Mouse (Mus musculus): ENCODE measurements around the gene Rpl37.

DNA sequence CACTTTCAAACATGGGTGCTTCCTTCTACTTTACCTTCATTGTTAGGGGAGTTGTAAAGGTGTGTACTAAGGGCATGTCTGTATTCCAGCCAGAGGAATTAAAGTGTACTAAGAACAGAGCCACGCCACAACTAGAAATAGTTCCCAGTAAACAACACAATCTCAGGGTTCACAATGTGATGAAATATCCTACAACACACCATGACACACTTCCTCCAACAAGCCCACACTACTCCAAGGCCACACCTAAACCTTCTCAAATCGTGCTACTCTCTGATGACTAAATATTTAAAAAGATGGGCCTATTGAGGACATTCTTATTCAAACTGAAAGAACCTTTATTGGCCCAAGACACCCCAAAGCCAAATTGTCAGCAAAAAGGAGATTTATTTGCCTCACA is 11.0 kb downstream of the Rpl37 start:
- TF ChIP-seq POLR2A (IDR thresholded peaks at IDR 0.05; ENCODE audit: control insufficient read depth, extremely low read depth, insufficient read depth, low read length, poor library complexity) = no peak
- no peak for TF ChIP-seq CTCF (IDR thresholded peaks at IDR 0.05; ENCODE audit: borderline replicate concordance, control insufficient read depth, extremely low read depth, insufficient read depth, low read length, poor library complexity)

Measured in thymus, adult 2 months (tissue).